Mouse (Mus musculus): ENCODE measurements around the gene Arhgap20.

- TF ChIP-seq POLR2A (IDR thresholded peaks at IDR 0.05; ENCODE audit: insufficient read depth, low read depth, low read length) (no peak), CTCF (IDR thresholded peaks at IDR 0.05) (peak; percentile 54)
Measured at GRCm38 (mm10) chr9:51777180-51777579, 12.0 kb downstream of the Arhgap20 start.

Measured in heart, adult 2 months (tissue).